Mouse (Mus musculus) testis, adult 10 weeks (tissue): Measurements from ENCODE around the gene Pip5k1a. TPM values are rescaled to one million over a fixed set of nuclear protein-coding genes. Genes with fewer than 3 reads are reported as not detected.

ENCODE experiments used
- polyA plus RNA-seq: library from polyadenylated mRNA; stranded (reverse); fragments of 350-450 nt; fragmentation: Illumina TruSeq; extraction: RNeasy Lipid Tissue Mini Kit (QIAGEN cat#74804); gene quantifications from one replicate; pipeline ENCODE4 v1.2.3, GENCODE M21; 2014; ENCODE audit warnings: low read depth, low replicate concordance

Pip5k1a gene
- 13.8 TPM for polyA plus RNA-seq

DNA sequence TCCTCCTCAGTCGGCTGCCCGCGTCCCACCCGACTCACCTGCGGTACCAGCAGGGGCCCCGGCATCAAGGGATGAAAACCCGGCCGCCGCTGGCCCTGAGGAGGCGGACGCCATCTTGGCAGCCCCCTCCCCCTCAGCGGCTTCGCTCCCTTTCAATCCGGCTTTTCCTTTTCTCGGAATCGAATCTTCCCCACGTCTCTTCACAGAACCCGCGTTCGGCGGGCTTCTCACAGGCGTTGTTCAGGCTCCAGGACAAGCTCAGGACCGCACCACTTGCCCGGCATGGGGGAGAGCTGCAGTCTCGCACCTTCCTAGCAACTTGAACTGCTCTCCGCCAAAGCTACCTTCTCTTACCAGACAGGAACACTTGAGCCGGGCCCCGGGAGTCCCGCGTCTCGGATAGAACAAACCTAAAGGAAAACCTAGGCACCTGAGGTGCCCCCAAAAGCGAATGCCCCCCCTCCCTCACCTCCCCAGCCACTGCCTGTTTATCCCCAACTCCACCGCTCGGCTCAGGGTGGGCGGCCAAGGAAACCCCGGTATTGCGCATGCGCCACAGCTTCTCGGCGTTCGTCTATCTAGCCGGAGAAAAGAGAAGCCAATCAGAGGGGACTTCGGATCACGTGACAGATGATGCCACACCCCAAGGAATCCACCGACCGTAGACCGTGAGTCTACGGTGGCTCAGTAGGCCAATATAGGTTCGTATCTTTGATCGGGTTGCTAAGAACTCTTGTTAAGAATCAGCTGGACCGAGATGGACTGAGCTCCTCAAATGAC lies at the start of gene Pip5k1a:
Gene Pip5k1a (minus strand): TSS at position 593 of the 780 bp plus-strand sequence.

GRCm38 (mm10) chr3:95141952-95142616 lies 35.4 kb upstream of the Pip5k1a start, which contains the start of gene Tnfaip8l2:
Gene Tnfaip8l2, minus strand, starts transcription at chr3:95142360.

DNA sequence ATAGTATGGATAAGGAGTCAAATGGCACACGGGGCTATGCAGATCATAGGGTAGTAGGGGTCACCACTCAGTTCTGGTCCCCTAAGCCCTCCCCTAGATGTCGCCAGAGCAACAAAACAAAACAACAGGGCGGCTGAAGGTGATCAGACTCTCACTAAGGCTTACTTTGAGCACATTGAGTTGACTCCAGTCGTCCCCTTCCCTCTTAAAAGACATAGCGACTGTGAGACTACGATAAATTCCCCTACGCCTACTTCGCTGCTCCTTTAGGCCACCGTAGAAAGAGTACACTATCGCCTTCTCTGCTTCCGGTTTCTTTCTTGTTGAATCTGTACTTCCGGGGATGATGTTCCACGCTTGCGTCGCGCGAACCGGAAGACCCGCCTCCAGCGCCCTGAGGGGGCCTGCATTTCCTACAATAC lies 27.0 kb upstream of the Pip5k1a start, which contains the start of the genes Scnm1 and Lysmd1:
Gene Scnm1 (minus strand): TSS at position 332 of the 422 bp plus-strand sequence.
Gene Lysmd1 (plus strand): TSS at position 409 of the 422 bp plus-strand sequence.

DNA sequence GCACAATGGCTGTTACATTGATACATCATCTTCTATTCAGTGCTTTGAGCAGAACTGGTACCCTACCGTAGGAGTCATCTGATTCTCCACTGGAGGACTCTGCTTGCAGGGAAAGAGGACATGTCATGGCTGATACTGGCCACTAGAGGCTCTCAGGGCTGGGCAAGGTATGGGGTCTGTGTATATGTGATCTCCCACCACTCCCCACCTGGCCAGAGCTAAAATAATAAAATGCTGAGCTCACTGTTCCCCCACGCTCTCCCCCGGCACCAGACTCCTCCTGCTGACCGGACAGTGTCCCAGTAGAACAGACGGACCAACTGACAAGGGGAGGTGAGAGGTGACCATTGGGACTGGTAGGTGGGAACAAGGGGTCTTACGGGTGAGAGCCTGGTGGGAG lies 17.5 kb upstream of the Pip5k1a start, which contains the start of gene Tmod4:
Gene Tmod4 (plus strand): TSS at position 231 of the 400 bp plus-strand sequence.

GRCm38 (mm10) chr3:95110911-95111726 lies 4.4 kb upstream of the Pip5k1a start, which contains the start of gene Vps72:
Gene Vps72, plus strand, starts transcription at chr3:95111022.

DNA sequence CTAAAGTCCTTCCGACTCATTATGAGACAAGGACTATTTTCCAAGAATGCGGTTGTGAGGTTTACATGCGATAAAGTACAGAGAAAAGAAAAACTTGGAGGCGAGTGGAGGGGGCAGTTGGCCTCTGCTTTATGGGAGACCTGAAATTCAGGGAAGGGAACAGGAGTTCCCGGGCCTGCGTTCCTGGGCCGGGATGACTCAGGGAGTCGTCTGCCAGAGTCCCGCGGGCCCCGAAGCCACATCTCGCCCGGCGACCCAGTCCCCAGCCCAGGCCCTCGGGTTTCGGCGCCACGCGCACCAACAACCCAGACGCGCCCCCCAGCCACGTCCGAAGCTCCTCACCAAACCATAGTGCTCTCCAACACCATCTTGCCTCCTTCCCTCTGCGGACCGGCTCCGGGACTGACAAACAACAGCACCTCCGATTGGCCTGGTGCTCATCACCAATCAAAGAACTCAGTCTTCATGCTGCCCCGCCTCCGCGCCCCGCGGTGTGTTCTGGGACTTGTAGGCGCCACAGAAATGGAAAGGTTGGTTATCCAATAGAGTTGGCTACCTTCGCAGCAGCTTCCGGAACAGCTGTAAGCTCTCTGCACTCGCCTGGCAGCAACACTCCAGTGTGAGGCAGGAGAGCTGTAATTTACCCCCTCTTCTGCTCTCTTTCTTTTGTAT lies 64.4 kb downstream of the Pip5k1a start, which contains the start of gene Psmd4:
Gene Psmd4 (minus strand): TSS at position 449 of the 672 bp plus-strand sequence.

DNA sequence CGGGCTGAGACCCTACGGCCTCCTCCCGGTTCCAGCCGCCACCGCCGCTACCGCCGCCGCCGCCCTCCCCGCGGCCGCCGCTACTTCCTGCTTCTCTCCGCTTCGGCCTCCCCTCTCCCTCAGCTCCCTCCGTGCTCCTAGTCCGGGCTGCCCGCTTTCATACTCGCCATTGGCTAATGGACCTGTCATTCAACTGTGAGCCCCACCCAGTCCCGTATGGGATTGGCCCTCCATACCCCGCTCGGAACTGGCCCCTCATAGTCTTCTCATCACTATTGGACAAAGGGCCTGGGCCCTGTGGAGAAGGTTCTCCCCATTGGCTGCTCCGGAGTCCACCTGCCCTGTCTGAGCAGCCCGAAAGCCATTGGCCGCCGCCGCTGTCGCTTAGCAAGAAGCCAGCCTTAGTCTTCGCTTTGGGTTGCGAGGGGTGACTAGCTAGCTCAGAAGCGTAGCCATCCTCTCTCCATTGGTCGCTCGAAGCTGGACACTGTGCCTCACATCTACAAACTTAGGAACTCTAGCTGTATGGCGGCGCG lies 91.3 kb downstream of the Pip5k1a start, which contains the start of gene Zfp687:
Gene Zfp687 (minus strand): TSS at position 112 of the 536 bp plus-strand sequence.

Other genes starting within 250 kb of the Pip5k1a start
- 52.5 TPM for gene Psmb4, start 220.0 kb downstream of the Pip5k1a start, polyA plus RNA-seq
- gene Selenbp1, start 173.9 kb downstream of the Pip5k1a start, polyA plus RNA-seq, result 2.2 TPM
- 11.5 TPM for gene Rfx5, start 152.9 kb downstream of the Pip5k1a start, polyA plus RNA-seq
- 8.2 TPM for gene Pi4kb, start 132.2 kb downstream of the Pip5k1a start, polyA plus RNA-seq
- 11.3 TPM for gene Zfp687, start 91.5 kb downstream of the Pip5k1a start, polyA plus RNA-seq
- 14.9 TPM for gene Psmd4, start 64.3 kb downstream of the Pip5k1a start, polyA plus RNA-seq
- 6.2 TPM for gene Vps72, start 4.1 kb upstream of the Pip5k1a start, polyA plus RNA-seq
- gene Tmod4, start 17.5 kb upstream of the Pip5k1a start, polyA plus RNA-seq, result 4.3 TPM
- 18.9 TPM for gene Scnm1, start 27.1 kb upstream of the Pip5k1a start, polyA plus RNA-seq
- 2.3 TPM for gene Lysmd1, start 27.2 kb upstream of the Pip5k1a start, polyA plus RNA-seq
- not detected for gene Tnfaip8l2, start 35.4 kb upstream of the Pip5k1a start, polyA plus RNA-seq
- 1.3 TPM for gene Sema6c, start 53.5 kb upstream of the Pip5k1a start, polyA plus RNA-seq
- gene Gabpb2, start 111.0 kb upstream of the Pip5k1a start, polyA plus RNA-seq, result 11.1 TPM
- gene Cdc42se1, start 121.8 kb upstream of the Pip5k1a start, polyA plus RNA-seq, result 17.4 TPM
- gene Mllt11, start 125.2 kb upstream of the Pip5k1a start, polyA plus RNA-seq, result 185 TPM
- 57.5 TPM for gene Gm128, start 134.7 kb upstream of the Pip5k1a start, polyA plus RNA-seq
- 0.28 TPM for gene Bnipl, start 144.3 kb upstream of the Pip5k1a start, polyA plus RNA-seq
- 45.4 TPM for gene Mindy1, start 174.4 kb upstream of the Pip5k1a start, polyA plus RNA-seq
- gene Prune1, start 175.1 kb upstream of the Pip5k1a start, polyA plus RNA-seq, result 8.2 TPM
- 3.2 TPM for gene Anxa9, start 200.2 kb upstream of the Pip5k1a start, polyA plus RNA-seq
- gene Cers2, start 207.9 kb upstream of the Pip5k1a start, polyA plus RNA-seq, result 30.2 TPM